Mouse (Mus musculus) ES-E14 (cell line): ENCODE data around the gene Hdgf. TPM values are rescaled to one million over a fixed set of nuclear protein-coding genes. Genes with fewer than 3 reads are reported as not detected.
"Not testable (repeated sequence)": the region's sequence is repeated elsewhere in the genome, so short reads cannot be mapped to it uniquely, and the experiment has no call there.

ENCODE experiments used
- DNase-seq: peaks from one replicate; pipeline ENCODE4 v3.0.0-alpha.2; 2013; ENCODE audit warnings: low read depth, low spot score
- H3K27ac ChIP-seq: 2 replicates; pipeline ENCODE4 v1.5.1; 2012; ENCODE audit warnings: low read depth, mild to moderate bottlenecking, low read length, moderate library complexity, mixed read lengths; ENCODE audit not compliant: poor library complexity, insufficient read depth, severe bottlenecking
- H3K36me3 ChIP-seq: 2 replicates; pipeline ENCODE4 v1.6.1; 2012; ENCODE audit warnings: mild to moderate bottlenecking, low read length, moderate library complexity, mixed read lengths; ENCODE audit not compliant: control insufficient read depth, poor library complexity, insufficient read depth, severe bottlenecking
- H3K4me1 ChIP-seq, 2 experiments: fragments of 150-350 bp in 1 of 2; sonication (generic) in 1 of 2; 2 replicates each; pipeline ENCODE4 v1.6.1; 2012; ENCODE audit warnings: low read length in 2 of 2, mild to moderate bottlenecking in 1 of 2, mixed read lengths in 1 of 2; ENCODE audit not compliant: control insufficient read depth in 2 of 2, insufficient read depth in 2 of 2, poor library complexity in 1 of 2
- H3K4me3 ChIP-seq, 2 experiments: fragments of 150-350 bp in 1 of 2; sonication (generic) in 1 of 2; 2 replicates each; pipeline ENCODE4 v1.5.1; 2012; ENCODE audit warnings: low read length in 2 of 2, low read depth in 1 of 2, mild to moderate bottlenecking in 1 of 2, mixed read lengths in 1 of 2; ENCODE audit not compliant: insufficient read depth in 1 of 2, poor library complexity in 1 of 2, severe bottlenecking in 1 of 2
- H3K9ac ChIP-seq: 2 replicates; pipeline ENCODE4 v1.6.1; 2012; ENCODE audit warnings: low read depth, mild to moderate bottlenecking, low read length, mixed read lengths; ENCODE audit not compliant: poor library complexity, insufficient read depth, severe bottlenecking
- H3K9me3 ChIP-seq: fragments of 150-350 bp; sonication (generic); 2 replicates; pipeline ENCODE4 v1.6.1; 2012; ENCODE audit warnings: low read depth, mild to moderate bottlenecking, low read length; ENCODE audit not compliant: control insufficient read depth, insufficient read depth
- CHD2 ChIP-seq: IDR thresholded peaks from 2 replicates; pipeline ENCODE4 v1.6.1; 2014; ENCODE audit warnings: mild to moderate bottlenecking, low read depth, low read length, inconsistent platforms
- HCFC1 ChIP-seq: IDR thresholded peaks from 2 replicates; pipeline ENCODE4 v1.6.1; 2012; ENCODE audit warnings: low read length, inconsistent platforms, borderline replicate concordance; ENCODE audit not compliant: insufficient read depth
- MAFK ChIP-seq: IDR thresholded peaks from 2 replicates; pipeline ENCODE4 v1.6.1; 2014; ENCODE audit warnings: mild to moderate bottlenecking, low read depth, low read length, inconsistent platforms; ENCODE audit not compliant: insufficient read depth
- ZC3H11A ChIP-seq: IDR thresholded peaks from 2 replicates; pipeline ENCODE4 v1.6.1; 2012; ENCODE audit warnings: low read depth, mild to moderate bottlenecking, inconsistent platforms, low read length, borderline replicate concordance
- ZNF384 ChIP-seq: IDR thresholded peaks from 2 replicates; pipeline ENCODE4 v1.6.1; 2012; ENCODE audit warnings: low read depth, low read length, inconsistent platforms
- in situ Hi-C, 2 experiments: fragments of 600-800 bp; cut with MboI; formaldehyde crosslinking; loops; one replicate each; pipeline ENCODE4 v1.15.1; 2025; ENCODE audit warnings: low sequenced_read_pairs in 2 of 2, inconsistent platforms in 1 of 2; ENCODE audit not compliant: unreplicated experiment in 2 of 2
- total RNA-seq: library from RNA; depleted of rRNA; stranded (reverse); fragments of 300-350 nt; gene quantifications from 2 replicates; pipeline ENCODE4 v1.2.3, GENCODE M21; 2012; rRNA removed

Gene Hdgf
- total RNA-seq: 296 and 312 TPM in 2 replicates

- Histone ChIP-seq H3K9ac (peak within 1 kb of the TSS; percentile 100), H3K4me3 (peak within 1 kb of the TSS; percentile 79 to 97), H3K4me1 (peaks cover 3 to 4% of the 10 kb centered on the region in 2 experiments; a peak in 2 of 4 replicates), H3K9me3 (no peaks in the 10 kb centered on the region), H3K27ac (peak within 1 kb of the TSS; percentile 95), H3K36me3 (peaks cover 2% of the 10 kb centered on the region; the same call in 1 of the 2 replicates)
- TF ChIP-seq MAFK (no peak), HCFC1 (peak; percentile 85)
- peak; percentile 91 for DNase-seq
- in situ Hi-C loops: no loop called here
Measured at GRCm38 (mm10) chr3:87905880-87906485, at the start of gene Hdgf. Gene Hdgf (plus strand): TSS chr3:87906321.

- in situ Hi-C loops: no loop called here
- Histone ChIP-seq H3K36me3 (peaks cover 32% of the 10 kb centered on the region), H3K27ac (no peak overlapping the region), H3K4me1 (no peaks in the 10 kb centered on the region), H3K4me3 (no peak overlapping the region), H3K9ac (no peak overlapping the region), H3K9me3 (no peaks in the 10 kb centered on the region)
- DNase-seq: no peak
- TF ChIP-seq MAFK: no peak
- TF ChIP-seq ZNF384: no peak
- TF ChIP-seq ZC3H11A: no peak
- no peak for TF ChIP-seq CHD2
- no peak for TF ChIP-seq HCFC1
Measured at GRCm38 (mm10) chr3:87857666-87858065, 48.5 kb upstream of the Hdgf start.

- peaks cover 32% of the 10 kb centered on the region for H3K36me3 ChIP-seq
- TF ChIP-seq CHD2 (no peak), MAFK (no peak), ZC3H11A (no peak), ZNF384 (no peak), HCFC1 (no peak)
- H3K4me1 ChIP-seq: peaks cover 0 to 3% of the 10 kb centered on the region in 2 experiments; a peak in 1 of 4 replicates
- H3K27ac ChIP-seq: no peak overlapping the region
- in situ Hi-C loops: no loop called here
- H3K4me3 ChIP-seq: no peak overlapping the region
- no peak overlapping the region for H3K9ac ChIP-seq
- peak; percentile 63 for DNase-seq
- H3K9me3 ChIP-seq: no peaks in the 10 kb centered on the region
Measured at GRCm38 (mm10) chr3:87859813-87860212, 46.3 kb upstream of the Hdgf start.

- Histone ChIP-seq H3K27ac (peak overlapping the region; percentile 32; the same call in 1 of the 2 replicates), H3K36me3 (peaks cover 38% of the 10 kb centered on the region)
- peak; percentile 28 for DNase-seq
- H3K9me3 ChIP-seq, H3K4me3 ChIP-seq, H3K9ac ChIP-seq, in situ Hi-C loops, H3K4me1 ChIP-seq: not testable (repeated sequence)
Measured at GRCm38 (mm10) chr3:87864111-87864510, 42.0 kb upstream of the Hdgf start.

GRCm38 (mm10) chr3:87877730-87878129, 28.4 kb upstream of the Hdgf start:
- in situ Hi-C loops: no loop called here
- Histone ChIP-seq H3K27ac (no peak overlapping the region), H3K9me3 (no peaks in the 10 kb centered on the region), H3K4me3 (no peak overlapping the region), H3K4me1 (peaks cover 0 to 2% of the 10 kb centered on the region in 2 experiments; a peak in 1 of 4 replicates), H3K9ac (no peak overlapping the region), H3K36me3 (peaks cover 16% of the 10 kb centered on the region)
- no peak for DNase-seq
- TF ChIP-seq ZC3H11A: no peak
- TF ChIP-seq MAFK: no peak
- no peak for TF ChIP-seq CHD2
- TF ChIP-seq ZNF384: no peak
- TF ChIP-seq HCFC1: no peak
